Mouse (Mus musculus): ENCODE results near the gene Defb47. TPM values are rescaled to one million over a fixed set of nuclear protein-coding genes. Genes with fewer than 3 reads are reported as not detected.

The Defb47 gene
- polyA plus RNA-seq, 1 experiment from 2014 or later = 0.75 TPM

Other genes with a start within 250 kb of the Defb47 start
- gene Ints6, start 236.9 kb upstream of the Defb47 start, polyA plus RNA-seq (2014; fragmentation: Nextera tagmentation; extraction: Ambion mirVana) = 21.2 and 32.5 TPM in 2 replicates
- 9.1 and 13.0 TPM in 2 replicates for gene Wdfy2, start 160.4 kb upstream of the Defb47 start, polyA plus RNA-seq (2014; fragmentation: Nextera tagmentation; extraction: Ambion mirVana)
- gene Defb48, start 13.6 kb upstream of the Defb47 start, polyA plus RNA-seq (2014; fragmentation: Nextera tagmentation; extraction: Ambion mirVana) = not detected in 2 replicates
- not detected in 2 replicates for gene Defb43, start 13.7 kb downstream of the Defb47 start, polyA plus RNA-seq (2014; fragmentation: Nextera tagmentation; extraction: Ambion mirVana)
- gene Defb42, start 48.9 kb downstream of the Defb47 start, polyA plus RNA-seq (2014; fragmentation: Nextera tagmentation; extraction: Ambion mirVana) = 0.29 TPM in 1 of 2 replicates, not detected in the other
- gene Defb30, start 51.9 kb downstream of the Defb47 start, polyA plus RNA-seq (2014; fragmentation: Nextera tagmentation; extraction: Ambion mirVana) = not detected in 2 replicates

All from midbrain, embryonic 14.5 days (tissue).